Mouse (Mus musculus): ENCODE measurements around the gene Arl8a. TPM values are rescaled to one million over a fixed set of nuclear protein-coding genes. Genes with fewer than 3 reads are reported as not detected.

The Arl8a gene
- polyA plus RNA-seq, 1 experiment from 2014 or later, result 11.2 TPM

DNA sequence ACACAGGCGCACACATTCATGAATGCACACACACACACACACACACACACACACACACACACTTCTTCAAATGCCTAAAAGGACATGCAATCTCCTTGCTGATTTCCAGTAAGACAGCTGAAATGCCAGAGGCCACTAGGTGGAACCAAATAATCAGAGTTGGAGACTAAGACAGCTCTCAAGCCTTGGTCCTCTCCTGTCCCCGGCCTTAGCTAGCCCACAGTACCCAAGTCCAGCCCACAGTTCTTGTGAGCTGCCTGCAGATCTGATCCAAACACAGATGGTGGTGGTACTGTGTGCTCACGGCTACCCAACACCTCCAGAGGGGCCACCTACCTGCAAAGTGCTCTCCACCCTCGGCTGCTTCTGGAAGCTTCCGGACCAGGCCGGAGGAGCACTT, 25.4 kb downstream of the Arl8a start:
- Histone ChIP-seq H3K9ac (no peak overlapping the region), H3K36me3 (replicated peaks) (no peaks in the 10 kb centered on the region), H3K27ac (replicated peaks) (no peak overlapping the region), H3K9me3 (replicated peaks) (no peaks in the 10 kb centered on the region), H3K27me3 (peaks cover 12% of the 10 kb centered on the region; the same call in 1 of the 2 replicates), H3K4me1 (replicated peaks) (no peaks in the 10 kb centered on the region), H3K4me3 (replicated peaks) (no peak overlapping the region), H3K4me2 (no peak overlapping the region)
- WGBS (ENCODE audit: insufficient replicate concordance), result 46% methylated on average over 6 of the region's 6 CpGs
- no peak; the same call in 1 of the 2 replicates for ATAC-seq (ENCODE audit: insufficient read depth)

DNA sequence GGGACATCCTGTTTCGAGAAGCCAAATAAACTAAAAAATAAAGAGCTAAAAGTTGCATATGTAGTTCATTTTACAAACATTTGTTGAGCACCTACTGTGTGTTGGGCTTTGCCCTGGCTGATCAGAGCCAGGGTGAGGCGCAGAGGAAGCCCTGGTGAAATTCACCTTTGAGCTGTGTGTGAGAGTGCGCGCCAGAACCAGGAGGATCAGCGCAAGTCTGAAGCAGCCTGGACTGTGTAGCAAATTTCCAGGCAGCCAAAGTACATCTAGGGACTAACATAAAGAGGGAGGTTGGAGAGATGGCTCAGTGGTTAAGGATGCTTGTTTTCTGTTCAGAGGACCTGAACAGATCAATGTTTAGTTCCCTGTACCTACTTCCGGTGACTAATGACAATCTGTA, 26.7 kb downstream of the Arl8a start:
- Histone ChIP-seq H3K4me2 (no peak overlapping the region), H3K9ac (no peak overlapping the region), H3K4me1 (replicated peaks) (no peaks in the 10 kb centered on the region), H3K27ac (replicated peaks) (no peak overlapping the region), H3K4me3 (replicated peaks) (no peak overlapping the region), H3K36me3 (replicated peaks) (no peaks in the 10 kb centered on the region), H3K9me3 (replicated peaks) (no peaks in the 10 kb centered on the region), H3K27me3 (peaks cover 9% of the 10 kb centered on the region; the same call in 1 of the 2 replicates)
- 81% methylated on average over 6 of the region's 6 CpGs for WGBS (ENCODE audit: insufficient replicate concordance)
- no peak for ATAC-seq (ENCODE audit: insufficient read depth)

DNA sequence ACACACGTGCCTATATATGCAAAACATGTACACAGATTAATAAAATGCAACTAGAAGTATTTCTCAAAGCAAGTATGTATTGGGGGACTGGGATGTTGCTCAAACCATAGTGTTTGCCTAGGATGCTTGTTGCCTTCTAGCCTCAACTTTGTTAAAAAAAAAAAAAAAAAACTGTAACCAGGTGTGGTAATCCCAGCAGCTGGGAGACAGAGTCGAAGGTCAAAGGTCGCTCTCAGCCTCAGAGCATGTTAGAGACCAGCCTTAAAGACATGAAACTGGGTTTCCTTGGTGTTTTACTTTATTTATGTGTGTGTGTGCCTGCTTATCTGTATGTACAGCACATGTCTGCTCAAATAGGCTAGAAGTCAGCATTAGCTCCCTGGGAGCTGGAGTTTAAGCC, 28.6 kb downstream of the Arl8a start:
- Histone ChIP-seq H3K27ac (replicated peaks) (no peak overlapping the region), H3K4me3 (replicated peaks) (no peak overlapping the region), H3K9me3 (replicated peaks) (no peaks in the 10 kb centered on the region), H3K27me3 (0 out of 2 replicates have a peak, but pooled peaks cover 4% of the 10 kb centered on the region), H3K4me2 (no peak overlapping the region), H3K36me3 (replicated peaks) (no peaks in the 10 kb centered on the region), H3K9ac (no peak overlapping the region), H3K4me1 (replicated peaks) (no peaks in the 10 kb centered on the region)
- 55% methylated on average over 3 of the region's 3 CpGs for WGBS (ENCODE audit: insufficient replicate concordance)
- ATAC-seq (ENCODE audit: insufficient read depth), result no peak

DNA sequence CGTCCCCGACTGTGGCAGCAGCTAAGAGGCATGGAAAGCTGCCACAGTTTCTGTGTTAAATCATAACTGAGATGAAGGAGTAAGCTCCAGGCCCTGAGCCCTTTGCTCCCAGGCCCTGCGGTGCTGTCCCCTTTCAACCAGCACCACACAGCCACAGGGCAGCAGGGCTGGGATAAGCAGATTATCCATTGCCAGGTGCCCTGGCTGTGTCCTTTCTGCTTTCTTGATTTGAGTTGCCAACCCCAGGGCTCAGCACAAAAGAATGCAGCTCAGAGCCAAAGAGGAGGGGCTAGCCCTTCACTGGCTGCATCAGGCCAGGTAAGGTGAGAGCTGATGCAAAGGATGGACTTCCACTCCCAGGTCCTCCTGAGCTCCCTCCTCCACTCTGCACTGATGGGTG, 31.1 kb downstream of the Arl8a start:
- H3K36me3 ChIP-seq (replicated peaks), result no peaks in the 10 kb centered on the region
- no peaks in the 10 kb centered on the region for H3K9me3 ChIP-seq (replicated peaks)
- no peaks in the 10 kb centered on the region for H3K27me3 ChIP-seq
- H3K4me2 ChIP-seq, result no peak overlapping the region
- WGBS (ENCODE audit: insufficient replicate concordance), result 75% methylated on average over 3 of the region's 3 CpGs
- peaks cover under 1% of the 10 kb centered on the region; the same call in 1 of the 2 replicates for H3K4me1 ChIP-seq (replicated peaks)
- no peak for ATAC-seq (ENCODE audit: insufficient read depth)
- H3K4me3 ChIP-seq (replicated peaks), result no peak overlapping the region
- no peak overlapping the region for H3K9ac ChIP-seq
- H3K27ac ChIP-seq (replicated peaks), result no peak overlapping the region

DNA sequence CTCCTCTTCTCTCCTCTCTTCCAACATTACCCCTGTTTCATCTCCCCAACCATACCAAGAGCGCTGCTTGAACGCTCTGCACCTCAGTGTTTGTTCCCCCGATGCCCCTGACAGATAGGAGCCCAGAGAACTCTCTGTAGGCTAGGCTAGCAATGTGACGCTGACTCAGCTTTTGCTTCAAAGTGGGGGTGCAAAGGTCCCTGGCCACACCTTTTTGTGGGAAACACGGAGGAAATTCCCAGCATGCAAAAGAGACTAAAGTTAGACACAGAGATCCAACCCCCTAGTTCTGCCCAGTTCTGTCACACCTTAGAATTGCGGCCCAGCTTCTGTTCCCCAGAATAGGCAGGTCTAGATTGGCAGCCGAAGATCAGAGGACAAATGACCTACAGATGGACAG, 32.2 kb downstream of the Arl8a start:
- H3K27ac ChIP-seq (replicated peaks), result no peak overlapping the region
- no peaks in the 10 kb centered on the region for H3K36me3 ChIP-seq (replicated peaks)
- 60% methylated on average over 7 of the region's 7 CpGs for WGBS (ENCODE audit: insufficient replicate concordance)
- H3K9ac ChIP-seq, result no peak overlapping the region
- ATAC-seq (ENCODE audit: insufficient read depth), result no peak
- H3K4me2 ChIP-seq, result no peak overlapping the region
- H3K27me3 ChIP-seq, result no peaks in the 10 kb centered on the region
- H3K4me1 ChIP-seq (replicated peaks), result peaks cover 7% of the 10 kb centered on the region; the same call in 1 of the 2 replicates
- no peak overlapping the region for H3K4me3 ChIP-seq (replicated peaks)
- no peaks in the 10 kb centered on the region for H3K9me3 ChIP-seq (replicated peaks)

DNA sequence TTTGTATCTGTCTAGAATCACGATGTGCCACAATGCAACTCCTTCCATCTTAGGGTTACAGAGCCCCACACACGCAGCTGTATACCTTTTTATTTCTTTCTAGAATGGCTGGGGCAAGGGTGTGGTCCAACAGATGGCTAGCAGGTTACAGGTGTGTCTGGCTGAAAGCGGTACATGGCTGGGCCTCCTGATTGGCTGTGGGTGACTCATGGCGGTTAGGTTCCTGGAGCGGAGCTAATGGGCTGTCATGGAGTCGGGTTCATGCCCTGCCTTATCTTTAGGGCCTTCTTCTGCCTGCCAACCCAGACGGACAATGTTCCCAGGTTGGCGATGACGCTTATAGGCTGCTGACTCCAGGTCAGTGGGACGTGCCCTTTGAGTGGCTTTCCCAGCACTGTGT, 34.2 kb downstream of the Arl8a start:
- Histone ChIP-seq H3K36me3 (replicated peaks) (no peaks in the 10 kb centered on the region), H3K27me3 (peaks cover 5% of the 10 kb centered on the region; the same call in 1 of the 2 replicates), H3K4me2 (no peak overlapping the region), H3K27ac (replicated peaks) (no peak overlapping the region), H3K9me3 (replicated peaks) (no peaks in the 10 kb centered on the region), H3K4me3 (replicated peaks) (no peak overlapping the region), H3K4me1 (replicated peaks) (peaks cover 7% of the 10 kb centered on the region; the same call in 1 of the 2 replicates), H3K9ac (no peak overlapping the region)
- 67% methylated on average over 10 of the region's 10 CpGs for WGBS (ENCODE audit: insufficient replicate concordance)
- no peak for ATAC-seq (ENCODE audit: insufficient read depth)

DNA sequence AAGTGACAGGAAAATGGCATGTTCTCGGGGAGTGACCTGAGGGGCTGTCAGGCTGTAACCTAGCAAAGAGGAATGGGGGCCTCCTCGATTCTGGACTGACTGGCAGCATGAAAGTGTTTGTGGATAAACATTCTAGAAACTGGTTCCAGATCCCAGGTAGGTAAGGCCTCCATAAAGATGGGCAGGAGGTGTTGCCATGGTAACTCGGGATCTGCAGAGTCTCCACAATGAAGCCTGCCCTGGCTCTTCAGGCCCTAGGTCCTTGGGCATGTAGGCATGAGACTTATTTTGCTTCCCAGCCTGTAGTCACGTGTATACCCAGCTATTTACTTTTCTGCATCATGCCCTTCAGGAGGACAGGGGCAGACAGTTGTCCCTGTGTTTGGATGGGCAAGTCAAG, 34.7 kb downstream of the Arl8a start:
- H3K27ac ChIP-seq (replicated peaks), result no peak overlapping the region
- 67% methylated on average over 4 of the region's 4 CpGs for WGBS (ENCODE audit: insufficient replicate concordance)

DNA sequence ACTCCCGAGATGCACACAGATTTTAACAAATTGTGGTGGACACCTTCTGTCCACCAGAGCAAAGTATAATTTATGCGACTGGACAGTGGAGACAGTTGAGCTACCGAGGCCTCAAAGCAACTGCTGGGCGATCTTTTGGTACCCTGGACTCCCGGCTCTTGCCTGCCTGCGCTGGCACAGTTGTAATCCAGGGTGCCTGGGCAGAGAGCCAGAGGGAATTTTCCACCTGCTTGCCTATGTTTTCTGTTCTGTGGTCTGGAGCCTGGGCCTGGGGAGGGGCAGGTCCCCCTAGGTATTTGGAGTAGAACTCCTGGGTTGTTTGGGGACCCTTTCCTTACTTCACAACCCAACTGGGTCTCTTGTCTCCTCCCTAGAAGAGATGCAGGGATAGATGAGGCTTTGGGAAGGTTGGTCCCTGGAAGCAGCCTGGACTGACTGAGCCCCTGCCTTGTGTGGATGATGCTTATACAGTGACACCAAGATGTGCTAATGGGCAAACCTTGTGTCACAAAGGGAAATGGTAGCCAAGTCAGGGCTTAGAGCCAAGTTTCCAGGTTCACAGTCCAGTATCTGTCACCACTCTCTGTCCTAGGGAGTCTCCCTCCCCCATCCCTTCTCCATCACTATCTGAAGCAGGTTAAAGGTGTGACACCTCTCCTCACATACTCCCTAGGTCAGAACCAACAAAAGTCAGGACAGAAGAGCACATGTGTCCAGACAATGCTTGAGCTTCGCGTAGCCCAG, 35.4 kb downstream of the Arl8a start:
- no peak overlapping the region for H3K9ac ChIP-seq
- 57% methylated on average over 8 of the region's 8 CpGs for WGBS (ENCODE audit: insufficient replicate concordance)
- no peak overlapping the region for H3K4me3 ChIP-seq (replicated peaks)
- peaks cover 7% of the 10 kb centered on the region; the same call in 1 of the 2 replicates for H3K4me1 ChIP-seq (replicated peaks)
- H3K27ac ChIP-seq (replicated peaks), result no peak overlapping the region
- H3K27me3 ChIP-seq, result peaks cover 14% of the 10 kb centered on the region; the same call in 1 of the 2 replicates
- H3K4me2 ChIP-seq, result no peak overlapping the region
- H3K36me3 ChIP-seq (replicated peaks), result no peaks in the 10 kb centered on the region
- H3K9me3 ChIP-seq (replicated peaks), result no peaks in the 10 kb centered on the region
- no peak for ATAC-seq (ENCODE audit: insufficient read depth)

More for the DNA sequence above, 34.7 kb downstream of the Arl8a start:
- Histone ChIP-seq H3K9ac (no peak overlapping the region), H3K27me3 (peaks cover 9% of the 10 kb centered on the region; the same call in 1 of the 2 replicates), H3K4me2 (no peak overlapping the region), H3K4me3 (replicated peaks) (no peak overlapping the region), H3K9me3 (replicated peaks) (no peaks in the 10 kb centered on the region), H3K4me1 (replicated peaks) (peaks cover 7% of the 10 kb centered on the region; the same call in 1 of the 2 replicates), H3K36me3 (replicated peaks) (no peaks in the 10 kb centered on the region)
- ATAC-seq (ENCODE audit: insufficient read depth), result no peak

DNA sequence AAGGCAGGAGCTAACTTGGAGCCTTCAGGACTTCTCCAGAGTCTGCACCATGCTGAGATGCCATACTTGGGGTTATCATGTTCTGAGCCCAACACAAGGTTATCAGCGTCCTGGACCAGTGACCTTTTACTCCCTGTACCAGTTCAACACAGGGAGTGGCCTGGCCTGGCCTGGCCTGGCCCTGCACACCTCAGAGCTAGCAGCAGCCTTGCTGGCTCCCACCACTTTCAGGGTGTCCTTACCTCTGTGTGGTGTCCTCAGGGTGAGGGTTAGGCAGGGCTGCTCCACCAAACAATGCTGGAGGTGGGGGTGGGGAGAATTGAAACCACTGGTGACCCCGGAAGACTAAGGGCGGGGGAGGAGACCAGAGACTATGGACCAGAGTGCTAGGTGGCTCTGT, 36.4 kb downstream of the Arl8a start:
- Histone ChIP-seq H3K36me3 (replicated peaks) (no peaks in the 10 kb centered on the region), H3K9ac (no peak overlapping the region), H3K27me3 (peaks cover 14% of the 10 kb centered on the region; the same call in 1 of the 2 replicates), H3K4me2 (no peak overlapping the region), H3K4me1 (replicated peaks) (peaks cover 7% of the 10 kb centered on the region; the same call in 1 of the 2 replicates), H3K4me3 (replicated peaks) (no peak overlapping the region), H3K9me3 (replicated peaks) (no peaks in the 10 kb centered on the region), H3K27ac (replicated peaks) (no peak overlapping the region)
- 36% methylated on average over 3 of the region's 3 CpGs for WGBS (ENCODE audit: insufficient replicate concordance)
- peak; percentile 56 for ATAC-seq (ENCODE audit: insufficient read depth)

DNA sequence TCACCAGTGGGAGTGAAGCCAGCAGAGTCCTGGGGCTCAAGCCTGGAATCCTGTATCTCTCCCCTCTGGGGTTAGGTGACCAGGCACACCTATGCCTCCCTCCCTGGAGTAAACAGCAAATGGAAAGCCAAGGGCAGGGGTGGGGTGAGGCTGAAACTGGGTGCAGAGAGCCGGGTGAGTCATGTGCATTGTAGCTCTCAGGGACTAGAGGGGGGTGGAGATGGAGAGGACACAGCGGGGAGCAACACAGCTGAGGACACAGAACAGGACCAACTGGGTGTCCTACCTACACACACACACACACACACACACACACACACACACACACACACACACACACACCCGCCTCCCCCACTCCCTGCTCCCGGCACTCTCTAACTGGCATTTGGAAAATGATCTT, 36.8 kb downstream of the Arl8a start:
- 47% methylated on average over 4 of the region's 4 CpGs for WGBS (ENCODE audit: insufficient replicate concordance)
- no peak for ATAC-seq (ENCODE audit: insufficient read depth)

DNA sequence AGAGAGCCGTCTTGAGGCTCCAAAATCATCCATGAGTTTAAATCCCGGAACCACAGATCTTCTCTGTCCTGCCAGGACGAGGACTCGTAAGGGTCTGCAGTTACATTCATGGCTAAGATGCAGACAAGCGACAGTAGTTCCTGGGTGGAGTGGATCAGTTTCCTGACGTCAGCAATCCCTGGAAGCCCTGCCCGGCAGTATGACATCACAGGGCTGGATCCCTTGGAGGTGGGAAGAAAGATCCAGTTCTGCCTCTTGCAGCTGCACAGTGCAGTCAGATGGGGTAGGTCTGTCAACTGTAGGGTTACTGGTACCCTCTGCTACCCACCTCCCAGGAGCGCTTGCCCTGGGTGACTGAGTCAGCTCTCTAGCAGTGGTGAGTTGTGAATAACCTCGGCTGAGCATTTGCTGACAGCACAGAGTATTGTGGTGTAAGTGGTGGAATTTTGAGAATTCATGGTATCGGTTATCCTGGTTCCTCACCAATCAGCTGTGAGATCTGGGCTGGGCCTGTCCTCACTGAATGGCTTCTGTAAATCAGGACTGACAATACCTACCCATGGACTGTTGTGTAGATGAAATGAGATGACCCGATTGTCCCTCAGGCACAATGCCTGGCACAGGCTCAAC, 37.4 kb downstream of the Arl8a start:
- Histone ChIP-seq H3K4me1 (replicated peaks) (peaks cover 7% of the 10 kb centered on the region; the same call in 1 of the 2 replicates), H3K4me3 (replicated peaks) (no peak overlapping the region), H3K9ac (no peak overlapping the region), H3K4me2 (no peak overlapping the region), H3K27me3 (peaks cover 14% of the 10 kb centered on the region; the same call in 1 of the 2 replicates), H3K9me3 (replicated peaks) (no peaks in the 10 kb centered on the region), H3K36me3 (replicated peaks) (no peaks in the 10 kb centered on the region), H3K27ac (replicated peaks) (no peak overlapping the region)
- 61% methylated on average over 11 of the region's 11 CpGs for WGBS (ENCODE audit: insufficient replicate concordance)
- ATAC-seq (ENCODE audit: insufficient read depth), result no peak

More for the DNA sequence above, 36.8 kb downstream of the Arl8a start:
- Histone ChIP-seq H3K4me1 (replicated peaks) (peaks cover 7% of the 10 kb centered on the region; the same call in 1 of the 2 replicates), H3K27ac (replicated peaks) (no peak overlapping the region), H3K9me3 (replicated peaks) (no peaks in the 10 kb centered on the region), H3K4me2 (no peak overlapping the region), H3K27me3 (peaks cover 14% of the 10 kb centered on the region; the same call in 1 of the 2 replicates), H3K36me3 (replicated peaks) (no peaks in the 10 kb centered on the region), H3K4me3 (replicated peaks) (no peak overlapping the region), H3K9ac (no peak overlapping the region)
